Mouse (Mus musculus): ENCODE data around the gene Olfr267.

DNA sequence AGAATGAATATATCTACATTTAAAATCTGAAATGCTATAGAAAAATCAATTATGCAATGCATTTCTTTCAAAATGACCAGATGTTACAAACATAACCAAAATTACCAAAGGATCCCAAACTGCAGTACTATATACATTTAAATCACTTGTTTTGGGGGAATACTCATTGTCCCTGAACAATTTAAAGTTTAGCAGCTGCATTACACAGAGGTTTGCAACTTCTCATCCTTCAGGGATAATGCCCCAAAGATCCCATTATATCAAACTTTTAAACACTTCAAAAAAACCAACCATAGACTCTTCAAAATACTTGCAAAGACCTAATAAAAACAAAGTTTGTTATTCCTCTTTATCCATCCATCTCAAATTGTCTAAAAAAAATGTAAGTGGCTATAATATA, at the start of gene Olfr267:
- TF ChIP-seq CTCF (IDR thresholded peaks at IDR 0.05; ENCODE audit: control insufficient read depth, insufficient read depth, insufficient replicate concordance, low read depth, low read length) = no peak
- TF ChIP-seq POLR2A (IDR thresholded peaks at IDR 0.05; ENCODE audit: control insufficient read depth, low read depth, low read length) = no peak
